19 mouse cellular contexts compared by ENCODE assay signal in the genomic region with DNA sequence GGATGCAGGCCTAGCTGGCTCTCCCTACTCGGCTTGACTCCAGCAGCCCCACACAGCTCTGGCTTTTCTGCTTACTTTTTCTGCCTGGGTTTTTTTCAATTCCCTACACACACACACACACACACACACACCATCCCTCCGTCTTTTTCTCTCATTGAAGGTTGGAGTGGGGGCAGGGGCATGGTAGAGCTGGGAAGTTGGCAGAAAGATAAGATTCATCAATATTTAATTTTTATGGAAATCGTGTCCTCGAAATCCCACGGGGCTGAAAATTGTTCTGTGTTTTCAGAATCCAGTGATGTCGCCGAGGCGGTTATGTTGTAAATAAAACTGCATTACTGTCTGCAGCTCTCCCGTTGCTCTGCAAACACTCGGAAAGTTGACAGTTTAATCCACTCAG. TPM values are rescaled to one million over a fixed set of nuclear protein-coding genes. Genes with fewer than 3 reads are reported as not detected.
DNase-seq lines count a peak whose midpoint lies in the region; ATAC-seq lines count a peak whose summit lies in the region.
"Had no signal": no experiment of that assay in that cellular context is flagged by ENCODE, and none has a peak within 500 bp of the region (broad histone marks: within the 10 kb centered on the region; RNA-seq: fewer than 3 reads in every experiment).

No protein-coding gene starts in this region.

- no peak overlapping the region for H3K4me3 ChIP-seq in forebrain, embryonic 15.5 days
- H3K4me3 ChIP-seq in forebrain, embryonic 11.5 days (ENCODE audit: low read depth, low read length): no peak overlapping the region
- no peak overlapping the region for H3K4me3 ChIP-seq in midbrain, embryonic 14.5 days (replicated peaks; ENCODE audit: low read depth, low read length)
- H3K4me3 ChIP-seq: gastrocnemius, adult 2 months; heart, embryonic 13.5 days; limb, embryonic 13.5 days; liver, embryonic 15.5 days had no signal

- H3K9me3 ChIP-seq in forebrain, embryonic 15.5 days: no peaks in the 10 kb centered on the region
- H3K9me3 ChIP-seq in forebrain, embryonic 11.5 days (ENCODE audit: control insufficient read depth, low read length): no peaks in the 10 kb centered on the region
- H3K9me3 ChIP-seq in midbrain, embryonic 14.5 days (ENCODE audit: control insufficient read depth, low read length): no peaks in the 10 kb centered on the region
- H3K9me3 ChIP-seq: heart, embryonic 13.5 days; limb, embryonic 13.5 days; liver, embryonic 15.5 days had no signal

- H3K36me3 ChIP-seq in forebrain, embryonic 15.5 days: peaks cover 10% of the 10 kb centered on the region; the same call in 1 of the 2 replicates
- peaks cover 3% of the 10 kb centered on the region for H3K36me3 ChIP-seq in forebrain, embryonic 11.5 days (ENCODE audit: control insufficient read depth, insufficient read depth, low read length)
- H3K36me3 ChIP-seq in midbrain, embryonic 14.5 days (ENCODE audit: control insufficient read depth, insufficient read depth, low read length): peaks cover 45% of the 10 kb centered on the region
- H3K36me3 ChIP-seq: heart, embryonic 13.5 days; limb, embryonic 13.5 days; liver, embryonic 15.5 days had no signal

- H3K4me1 ChIP-seq in forebrain, embryonic 15.5 days: no peaks in the 10 kb centered on the region; the same call in 1 of the 2 replicates
- no peaks in the 10 kb centered on the region for H3K4me1 ChIP-seq in forebrain, embryonic 11.5 days (replicated peaks; ENCODE audit: control insufficient read depth, insufficient read depth, low read length)
- H3K4me1 ChIP-seq in midbrain, embryonic 14.5 days (ENCODE audit: control insufficient read depth, insufficient read depth, low read length): peaks cover 19% of the 10 kb centered on the region
- H3K4me1 ChIP-seq: limb, embryonic 13.5 days; liver, embryonic 15.5 days had no signal

- H3K9ac ChIP-seq in forebrain, embryonic 15.5 days (replicated peaks): no peak overlapping the region
- H3K9ac ChIP-seq in forebrain, embryonic 11.5 days (ENCODE audit: low read length): no peak overlapping the region
- no peak overlapping the region for H3K9ac ChIP-seq in midbrain, embryonic 14.5 days (replicated peaks; ENCODE audit: low read length)
- H3K9ac ChIP-seq: heart, embryonic 13.5 days; limb, embryonic 13.5 days; liver, embryonic 15.5 days had no signal

- 0 out of 2 replicates have a peak, but pooled peaks have one; percentile 35 for ATAC-seq in forebrain, embryonic 15.5 days (replicated peaks)
- ATAC-seq in forebrain, embryonic 11.5 days (replicated peaks; ENCODE audit: low FRiP score): no peak
- peak; percentile 40; the same call in 1 of the 2 replicates for ATAC-seq in midbrain, embryonic 14.5 days (ENCODE audit: low FRiP score, low TSS enrichment)
- ATAC-seq: intestine, embryonic 16.5 days; lung, postnatal 0 days had no signal

- no peak for DNase-seq in forebrain, embryonic 11.5 days (ENCODE audit: low spot score)
- peak; percentile 38 for DNase-seq in right cerebral cortex, postnatal 4 days
- DNase-seq in right cerebral cortex, postnatal 36 days (ENCODE audit: low spot score in 2 of 2): no peak
- peak; percentile 81 for DNase-seq in midbrain, embryonic 14.5 days
- no peak for DNase-seq in kidney, postnatal 36 days
- DNase-seq in Muller cell, postnatal 12 days (ENCODE audit: inconsistent ontology term): no peak
- DNase-seq in left cerebral cortex, adult 11 months (ENCODE audit: low spot score): no peak
- DNase-seq: adrenal gland, postnatal 25 days; cerebellum, adult 9-10 months; gastrocnemius, adult 2 months; heart, adult 11 months; heart, postnatal 36 days; thymus, adult 18-20 months had no signal

- no peak overlapping the region for H3K4me2 ChIP-seq in forebrain, embryonic 15.5 days (replicated peaks)
- H3K4me2 ChIP-seq in forebrain, embryonic 11.5 days (ENCODE audit: low read depth, low read length, severe bottlenecking): no peak overlapping the region
- no peak overlapping the region for H3K4me2 ChIP-seq in midbrain, embryonic 14.5 days (ENCODE audit: low read length)
- H3K4me2 ChIP-seq: heart, embryonic 13.5 days; limb, embryonic 13.5 days; liver, embryonic 15.5 days had no signal

- WGBS in forebrain, embryonic 15.5 days: 57% methylated on average over 10 of the region's 10 CpGs
- WGBS in forebrain, embryonic 11.5 days: 92% methylated on average over 10 of the region's 10 CpGs
- 37% methylated on average over 10 of the region's 10 CpGs for WGBS in midbrain, embryonic 14.5 days

- H3K27me3 ChIP-seq in forebrain, embryonic 15.5 days: no peaks in the 10 kb centered on the region
- no peaks in the 10 kb centered on the region for H3K27me3 ChIP-seq in forebrain, embryonic 11.5 days (ENCODE audit: control insufficient read depth, insufficient read depth, low read length)
- H3K27me3 ChIP-seq in midbrain, embryonic 14.5 days (ENCODE audit: control insufficient read depth, insufficient read depth, low read length): no peaks in the 10 kb centered on the region
- H3K27me3 ChIP-seq: liver, embryonic 15.5 days had no signal

- H3K27ac ChIP-seq in forebrain, embryonic 15.5 days (replicated peaks): 0 out of 2 replicates have a peak overlapping the region, but pooled peaks have one; percentile 3
- no peak overlapping the region for H3K27ac ChIP-seq in forebrain, embryonic 11.5 days (ENCODE audit: low read depth, low read length)
- H3K27ac ChIP-seq in midbrain, embryonic 14.5 days (replicated peaks; ENCODE audit: low read depth, low read length): peak overlapping the region; percentile 66
- H3K27ac ChIP-seq: gastrocnemius, adult 2 months; heart, embryonic 13.5 days; limb, embryonic 13.5 days; liver, embryonic 15.5 days had no signal

RNA-seq across cellular contexts. Expression of gene Wscd1, which starts 29.9 kb away (rescaled TPM):
- 52.2 and 58.4 TPM in 2 replicates for polyA plus RNA-seq in forebrain, embryonic 15.5 days (2015; fragmentation: Nextera tagmentation; extraction: Ambion mirVana)
- 48.7 and 60.9 TPM in 2 replicates for polyA plus RNA-seq in forebrain, embryonic 11.5 days (2014; fragmentation: Nextera tagmentation; extraction: Ambion mirVana)
- polyA plus RNA-seq in midbrain, embryonic 14.5 days (2014; fragmentation: Nextera tagmentation; extraction: Ambion mirVana): 62.7 and 67.1 TPM in 2 replicates

Comparison
In these comparisons a context has a peak if more than half of its experiments do, and no peak if none do; other contexts are left out.
1. DNase-seq: peak in right cerebral cortex, postnatal 4 days (single experiment) and midbrain, embryonic 14.5 days (single experiment); none in forebrain, embryonic 11.5 days (single experiment), right cerebral cortex, postnatal 36 days (0 of 2), kidney, postnatal 36 days (0 of 2), Muller cell, postnatal 12 days (single experiment) and left cerebral cortex, adult 11 months (single experiment).